Mouse (Mus musculus) hindbrain, embryonic 12.5 days (tissue): ENCODE data around the gene Shisal1. TPM values are rescaled to one million over a fixed set of nuclear protein-coding genes. Genes with fewer than 3 reads are reported as not detected.

ENCODE experiments used
- ATAC-seq: fragments of 200-750 bp; cut with Nextera tagmentation; 2 replicates; pipeline ENCODE4 v1.8.0; 2017; ENCODE audit warnings: moderate TSS enrichment; ENCODE audit not compliant: low FRiP score
- H3K27ac ChIP-seq: fragments of 300-500 bp; sonication (generic); 2 replicates; pipeline ENCODE4 v1.5.1; 2016; ENCODE audit warnings: mild to moderate bottlenecking
- H3K27me3 ChIP-seq: fragments of 300-500 bp; sonication (generic); 2 replicates; pipeline ENCODE4 v1.6.1; 2016; ENCODE audit warnings: mild to moderate bottlenecking
- H3K36me3 ChIP-seq: fragments of 300-500 bp; sonication (generic); 2 replicates; pipeline ENCODE4 v1.6.1; 2016; ENCODE audit warnings: mild to moderate bottlenecking
- H3K4me1 ChIP-seq: fragments of 300-500 bp; sonication (generic); 2 replicates; pipeline ENCODE4 v1.6.1; 2016
- H3K4me2 ChIP-seq: fragments of 300-500 bp; sonication (generic); replicated peaks from 2 replicates; pipeline ENCODE4 v1.6.1; 2016; ENCODE audit warnings: mild to moderate bottlenecking
- H3K4me3 ChIP-seq: fragments of 300-500 bp; sonication (generic); 2 replicates; pipeline ENCODE4 v1.5.1; 2016; ENCODE audit warnings: mild to moderate bottlenecking
- H3K9ac ChIP-seq: fragments of 300-500 bp; sonication (generic); 2 replicates; pipeline ENCODE4 v1.6.1; 2016; ENCODE audit warnings: mild to moderate bottlenecking, moderate library complexity
- H3K9me3 ChIP-seq: fragments of 300-500 bp; sonication (generic); replicated peaks from 2 replicates; pipeline ENCODE4 v1.6.1; 2016; ENCODE audit warnings: mild to moderate bottlenecking
- WGBS: fragments of 180-500 bp; shearing (Covaris S2); methylation state at CpG from one replicate; pipeline ENCODE4 v1.1.7; 2016; 5-methylcytosine and 5-hydroxymethylcytosine counted together
- polyA plus RNA-seq: library from polyadenylated mRNA; unstranded; fragments of >200 nt; fragmentation: Nextera tagmentation; extraction: Ambion mirVana; gene quantifications from 2 replicates; pipeline ENCODE4 v1.2.1, GENCODE M21; 2016

The Shisal1 gene
- 9.4 and 10.8 TPM in 2 replicates for polyA plus RNA-seq

GRCm38 (mm10) chr15:84446997-84447396 is at the start of gene Shisal1:
Gene Shisal1 (minus strand): TSS chr15:84447097.
- WGBS: 12% methylated on average over 9 of the region's 9 CpGs
- no peaks in the 10 kb centered on the region for H3K36me3 ChIP-seq
- peak within 1 kb of the TSS; percentile 60; the same call in 1 of the 2 replicates for H3K27ac ChIP-seq
- no peaks in the 10 kb centered on the region for H3K9me3 ChIP-seq
- H3K4me1 ChIP-seq: peaks cover 42% of the 10 kb centered on the region
- peak within 1 kb of the TSS; percentile 63 for H3K4me3 ChIP-seq
- H3K9ac ChIP-seq: peak within 1 kb of the TSS; percentile 84
- H3K27me3 ChIP-seq: peaks cover 55% of the 10 kb centered on the region
- H3K4me2 ChIP-seq: peak within 1 kb of the TSS; percentile 97
- no peak for ATAC-seq

GRCm38 (mm10) chr15:84490486-84490885 is 43.6 kb upstream of the Shisal1 start:
- Histone ChIP-seq H3K4me3 (no peak overlapping the region), H3K27ac (no peak overlapping the region), H3K27me3 (no peaks in the 10 kb centered on the region), H3K36me3 (no peaks in the 10 kb centered on the region), H3K4me2 (no peak overlapping the region), H3K4me1 (peaks cover 15% of the 10 kb centered on the region), H3K9ac (no peak overlapping the region), H3K9me3 (0 out of 2 replicates have a peak, but pooled peaks cover 4% of the 10 kb centered on the region)
- WGBS: 58% methylated on average over 7 of the region's 7 CpGs
- no peak for ATAC-seq

GRCm38 (mm10) chr15:84484255-84484654 is 37.4 kb upstream of the Shisal1 start:
- no peak overlapping the region for H3K4me2 ChIP-seq
- H3K4me1 ChIP-seq: peaks cover 41% of the 10 kb centered on the region
- no peak overlapping the region for H3K9ac ChIP-seq
- no peaks in the 10 kb centered on the region for H3K36me3 ChIP-seq
- H3K27me3 ChIP-seq: peaks cover 12% of the 10 kb centered on the region; the same call in 1 of the 2 replicates
- 0 out of 2 replicates have a peak, but pooled peaks cover 4% of the 10 kb centered on the region for H3K9me3 ChIP-seq
- 71% methylated on average over 4 of the region's 4 CpGs for WGBS
- no peak overlapping the region for H3K27ac ChIP-seq
- no peak overlapping the region for H3K4me3 ChIP-seq
- no peak for ATAC-seq

GRCm38 (mm10) chr15:84483622-84484021 is 36.7 kb upstream of the Shisal1 start:
- Histone ChIP-seq H3K27ac (no peak overlapping the region), H3K4me3 (no peak overlapping the region), H3K9me3 (0 out of 2 replicates have a peak, but pooled peaks cover 4% of the 10 kb centered on the region), H3K9ac (no peak overlapping the region), H3K4me2 (no peak overlapping the region), H3K4me1 (peaks cover 41% of the 10 kb centered on the region), H3K27me3 (peaks cover 14% of the 10 kb centered on the region; the same call in 1 of the 2 replicates), H3K36me3 (no peaks in the 10 kb centered on the region)
- ATAC-seq: no peak
- WGBS: 62% methylated on average over 5 of the region's 5 CpGs

GRCm38 (mm10) chr15:84481259-84481877 is 34.5 kb upstream of the Shisal1 start:
- ATAC-seq: 0 out of 2 replicates have a peak, but pooled peaks have one; percentile 30
- Histone ChIP-seq H3K36me3 (no peaks in the 10 kb centered on the region), H3K4me3 (no peak overlapping the region), H3K27me3 (peaks cover 14% of the 10 kb centered on the region; the same call in 1 of the 2 replicates), H3K27ac (no peak overlapping the region), H3K9ac (no peak overlapping the region), H3K9me3 (0 out of 2 replicates have a peak, but pooled peaks cover 4% of the 10 kb centered on the region), H3K4me2 (no peak overlapping the region), H3K4me1 (peaks cover 33% of the 10 kb centered on the region)
- 55% methylated on average over 13 of the region's 13 CpGs for WGBS

GRCm38 (mm10) chr15:84469391-84469790 is 22.5 kb upstream of the Shisal1 start:
- no peak for ATAC-seq
- Histone ChIP-seq H3K36me3 (no peaks in the 10 kb centered on the region), H3K27me3 (peaks cover 4% of the 10 kb centered on the region; the same call in 1 of the 2 replicates), H3K4me1 (peaks cover 12% of the 10 kb centered on the region), H3K27ac (no peak overlapping the region), H3K4me3 (no peak overlapping the region), H3K4me2 (no peak overlapping the region), H3K9me3 (no peaks in the 10 kb centered on the region), H3K9ac (no peak overlapping the region)
- WGBS: 37% methylated on average over 8 of the region's 8 CpGs

- H3K4me2 ChIP-seq: no peak overlapping the region
- no peak for ATAC-seq
- H3K36me3 ChIP-seq: no peaks in the 10 kb centered on the region
- no peak overlapping the region for H3K9ac ChIP-seq
- 43% methylated on average over 5 of the region's 5 CpGs for WGBS
- peaks cover 4% of the 10 kb centered on the region; the same call in 1 of the 2 replicates for H3K27me3 ChIP-seq
- peaks cover 16% of the 10 kb centered on the region for H3K4me1 ChIP-seq
- no peak overlapping the region for H3K27ac ChIP-seq
- no peaks in the 10 kb centered on the region for H3K9me3 ChIP-seq
- H3K4me3 ChIP-seq: no peak overlapping the region
These were observed 20.9 kb upstream of the Shisal1 start for GRCm38 (mm10) chr15:84467761-84468160.

- Histone ChIP-seq H3K4me2 (no peak overlapping the region), H3K4me1 (peaks cover 16% of the 10 kb centered on the region), H3K4me3 (no peak overlapping the region), H3K27ac (0 out of 2 replicates have a peak overlapping the region, but pooled peaks have one; percentile 55), H3K36me3 (no peaks in the 10 kb centered on the region), H3K9me3 (no peaks in the 10 kb centered on the region), H3K9ac (no peak overlapping the region), H3K27me3 (0 out of 2 replicates have a peak, but pooled peaks cover 4% of the 10 kb centered on the region)
- ATAC-seq: no peak
- 35% methylated on average over 13 of the region's 13 CpGs for WGBS
These were observed 19.8 kb upstream of the Shisal1 start for GRCm38 (mm10) chr15:84466458-84467267.

- WGBS: 71% methylated on average over 2 of the region's 2 CpGs
- Histone ChIP-seq H3K9me3 (no peaks in the 10 kb centered on the region), H3K27ac (no peak overlapping the region), H3K4me1 (peaks cover 4% of the 10 kb centered on the region), H3K36me3 (no peaks in the 10 kb centered on the region), H3K27me3 (no peaks in the 10 kb centered on the region), H3K4me3 (no peak overlapping the region), H3K9ac (no peak overlapping the region), H3K4me2 (no peak overlapping the region)
- ATAC-seq: no peak
These were observed 14.5 kb upstream of the Shisal1 start for GRCm38 (mm10) chr15:84461429-84461828.

GRCm38 (mm10) chr15:84458983-84459382 is 12.1 kb upstream of the Shisal1 start:
- no peaks in the 10 kb centered on the region for H3K36me3 ChIP-seq
- no peak overlapping the region for H3K27ac ChIP-seq
- no peak overlapping the region for H3K9ac ChIP-seq
- WGBS: 53% methylated on average over 6 of the region's 6 CpGs
- H3K4me2 ChIP-seq: no peak overlapping the region
- no peaks in the 10 kb centered on the region for H3K9me3 ChIP-seq
- H3K4me1 ChIP-seq: no peaks in the 10 kb centered on the region
- H3K27me3 ChIP-seq: no peaks in the 10 kb centered on the region
- H3K4me3 ChIP-seq: no peak overlapping the region
- ATAC-seq: no peak

GRCm38 (mm10) chr15:84455286-84455685 is 8.4 kb upstream of the Shisal1 start:
- H3K4me3 ChIP-seq: no peak overlapping the region
- H3K9me3 ChIP-seq: no peaks in the 10 kb centered on the region
- H3K4me2 ChIP-seq: no peak overlapping the region
- no peaks in the 10 kb centered on the region for H3K36me3 ChIP-seq
- H3K4me1 ChIP-seq: peaks cover 9% of the 10 kb centered on the region
- peaks cover 7% of the 10 kb centered on the region; the same call in 1 of the 2 replicates for H3K27me3 ChIP-seq
- no peak for ATAC-seq
- no peak overlapping the region for H3K27ac ChIP-seq
- H3K9ac ChIP-seq: no peak overlapping the region
- WGBS: 91% methylated on average over 6 of the region's 6 CpGs

- no peak overlapping the region for H3K9ac ChIP-seq
- H3K4me1 ChIP-seq: peaks cover 13% of the 10 kb centered on the region
- no peak overlapping the region for H3K27ac ChIP-seq
- H3K9me3 ChIP-seq: no peaks in the 10 kb centered on the region
- 91% methylated on average over 2 of the region's 2 CpGs for WGBS
- H3K27me3 ChIP-seq: peaks cover 19% of the 10 kb centered on the region
- no peak overlapping the region for H3K4me2 ChIP-seq
- no peak overlapping the region for H3K4me3 ChIP-seq
- no peak for ATAC-seq
- H3K36me3 ChIP-seq: no peaks in the 10 kb centered on the region
These were observed 6.2 kb upstream of the Shisal1 start for GRCm38 (mm10) chr15:84453091-84453490.
